Mouse (Mus musculus) small intestine, adult 2 months (tissue): ENCODE data around the gene Fam240a. TPM values are rescaled to one million over a fixed set of nuclear protein-coding genes. Genes with fewer than 3 reads are reported as not detected.

ENCODE experiments used
- H3K27ac ChIP-seq: fragments of 200-500 bp; 2 replicates; pipeline ENCODE4 v1.5.1; 2012; ENCODE audit warnings: low read depth, low read length, control low read depth, inconsistent platforms; ENCODE audit not compliant: insufficient read depth
- H3K27me3 ChIP-seq: fragments of 200-500 bp; 2 replicates; pipeline ENCODE4 v1.6.1; 2012; ENCODE audit warnings: mild to moderate bottlenecking, moderate library complexity, low read length, inconsistent platforms; ENCODE audit not compliant: control insufficient read depth, insufficient read depth
- H3K36me3 ChIP-seq: fragments of 200-500 bp; 2 replicates; pipeline ENCODE4 v1.6.1; 2012; ENCODE audit warnings: mild to moderate bottlenecking, low read length, control low read depth, inconsistent platforms; ENCODE audit not compliant: control insufficient read depth, insufficient read depth
- H3K4me1 ChIP-seq: fragments of 200-500 bp; 2 replicates; pipeline ENCODE4 v1.6.1; 2012; ENCODE audit warnings: low read length, inconsistent platforms, mixed read lengths; ENCODE audit not compliant: control insufficient read depth, insufficient read depth, insufficient read length
- H3K4me3 ChIP-seq: fragments of 200-500 bp; 2 replicates; pipeline ENCODE4 v1.5.1; 2012; ENCODE audit warnings: low read depth, mild to moderate bottlenecking, control low read depth, inconsistent platforms, low read length, moderate library complexity
- CTCF ChIP-seq: fragments of 200-500 bp; IDR thresholded peaks from 2 replicates; pipeline ENCODE4 v1.5.1; 2012; ENCODE audit warnings: low read depth, mild to moderate bottlenecking, control low read depth, inconsistent platforms, low read length, moderate library complexity, mixed read lengths; ENCODE audit not compliant: insufficient replicate concordance, insufficient read length; ENCODE audit errors: extremely low read depth
- POLR2A ChIP-seq: fragments of 200-500 bp; IDR thresholded peaks from 2 replicates; pipeline ENCODE4 v1.6.1; 2012; ENCODE audit warnings: low read depth, mild to moderate bottlenecking, control low read depth, inconsistent platforms, low read length, moderate library complexity
- WGBS: fragments of 180-500 bp; shearing (Covaris S2); methylation state at CpG from one replicate; pipeline ENCODE4 v1.1.7; 2018; 5-methylcytosine and 5-hydroxymethylcytosine counted together
- polyA plus RNA-seq: library from polyadenylated mRNA; depleted of rRNA; stranded (reverse); fragments of >200 nt; gene quantifications from 2 replicates; pipeline ENCODE4 v1.2.3, GENCODE M21; 2012; rRNA removed

Gene Fam240a
- not detected in 2 replicates for polyA plus RNA-seq

- no peaks in the 10 kb centered on the region for H3K36me3 ChIP-seq
- WGBS = 80% methylated on average over 7 of the region's 7 CpGs
- no peak within 1 kb of the TSS for H3K27ac ChIP-seq
- H3K27me3 ChIP-seq = no peaks in the 10 kb centered on the region
- no peak for TF ChIP-seq CTCF
- TF ChIP-seq POLR2A = no peak
- H3K4me3 ChIP-seq = no peak within 1 kb of the TSS
- no peaks in the 10 kb centered on the region for H3K4me1 ChIP-seq
These were observed at the start of gene Fam240a for GRCm38 (mm10) chr9:110916786-110917185. Gene Fam240a, minus strand, starts transcription at chr9:110916861.

GRCm38 (mm10) chr9:110965910-110966231 is 49.2 kb upstream of the Fam240a start:
- no peaks in the 10 kb centered on the region for H3K36me3 ChIP-seq
- no peaks in the 10 kb centered on the region for H3K27me3 ChIP-seq
- TF ChIP-seq POLR2A (no peak), CTCF (no peak)
- no peak overlapping the region for H3K27ac ChIP-seq
- H3K4me1 ChIP-seq = no peaks in the 10 kb centered on the region
- WGBS = 75% methylated on average over 2 of the region's 2 CpGs
- no peak overlapping the region for H3K4me3 ChIP-seq

GRCm38 (mm10) chr9:110965062-110965909 is 48.6 kb upstream of the Fam240a start:
- no peaks in the 10 kb centered on the region for H3K27me3 ChIP-seq
- WGBS = 87% methylated on average over 22 of the region's 22 CpGs

GRCm38 (mm10) chr9:110963566-110964115 is 47.0 kb upstream of the Fam240a start:
- no peaks in the 10 kb centered on the region for H3K4me1 ChIP-seq
- no peak for TF ChIP-seq CTCF
- TF ChIP-seq POLR2A = no peak
- H3K27me3 ChIP-seq = no peaks in the 10 kb centered on the region
- 80% methylated on average over 8 of the region's 8 CpGs for WGBS
- no peaks in the 10 kb centered on the region for H3K36me3 ChIP-seq
- no peak overlapping the region for H3K27ac ChIP-seq
- no peak overlapping the region for H3K4me3 ChIP-seq

More at GRCm38 (mm10) chr9:110965062-110965909, 48.6 kb upstream of the Fam240a start:
- H3K27ac ChIP-seq = no peak overlapping the region
- no peak overlapping the region for H3K4me3 ChIP-seq
- no peaks in the 10 kb centered on the region for H3K4me1 ChIP-seq
- no peaks in the 10 kb centered on the region for H3K36me3 ChIP-seq
- no peak for TF ChIP-seq POLR2A
- TF ChIP-seq CTCF = no peak

GRCm38 (mm10) chr9:110961386-110961785 is 44.7 kb upstream of the Fam240a start:
- TF ChIP-seq POLR2A (no peak), CTCF (no peak)
- WGBS = 99% methylated on average over 8 of the region's 8 CpGs
- H3K36me3 ChIP-seq = no peaks in the 10 kb centered on the region

GRCm38 (mm10) chr9:110960230-110961149 is 43.8 kb upstream of the Fam240a start:
- no peaks in the 10 kb centered on the region for H3K27me3 ChIP-seq
- no peaks in the 10 kb centered on the region for H3K4me1 ChIP-seq
- no peak overlapping the region for H3K4me3 ChIP-seq
- 79% methylated on average over 13 of the region's 13 CpGs for WGBS
- no peaks in the 10 kb centered on the region for H3K36me3 ChIP-seq
- H3K27ac ChIP-seq = no peak overlapping the region
- TF ChIP-seq POLR2A (no peak), CTCF (no peak)

More at GRCm38 (mm10) chr9:110961386-110961785, 44.7 kb upstream of the Fam240a start:
- Histone ChIP-seq H3K27me3 (no peaks in the 10 kb centered on the region), H3K4me3 (no peak overlapping the region), H3K27ac (no peak overlapping the region), H3K4me1 (no peaks in the 10 kb centered on the region)
